Mouse (Mus musculus) retina, embryonic 14.5 days (tissue): ENCODE measurements around the gene Shroom3.

Experiments used
- DNase-seq: peaks from one replicate; pipeline ENCODE4 v3.0.0-alpha.2; 2015; ENCODE audit warnings: low spot score

Gene Shroom3

GRCm38 (mm10) chr5:92751488-92751887 lies 68.3 kb downstream of the Shroom3 start:
- DNase-seq = no peak

GRCm38 (mm10) chr5:92755241-92755775 lies 72.1 kb downstream of the Shroom3 start:
- no peak for DNase-seq

DNA sequence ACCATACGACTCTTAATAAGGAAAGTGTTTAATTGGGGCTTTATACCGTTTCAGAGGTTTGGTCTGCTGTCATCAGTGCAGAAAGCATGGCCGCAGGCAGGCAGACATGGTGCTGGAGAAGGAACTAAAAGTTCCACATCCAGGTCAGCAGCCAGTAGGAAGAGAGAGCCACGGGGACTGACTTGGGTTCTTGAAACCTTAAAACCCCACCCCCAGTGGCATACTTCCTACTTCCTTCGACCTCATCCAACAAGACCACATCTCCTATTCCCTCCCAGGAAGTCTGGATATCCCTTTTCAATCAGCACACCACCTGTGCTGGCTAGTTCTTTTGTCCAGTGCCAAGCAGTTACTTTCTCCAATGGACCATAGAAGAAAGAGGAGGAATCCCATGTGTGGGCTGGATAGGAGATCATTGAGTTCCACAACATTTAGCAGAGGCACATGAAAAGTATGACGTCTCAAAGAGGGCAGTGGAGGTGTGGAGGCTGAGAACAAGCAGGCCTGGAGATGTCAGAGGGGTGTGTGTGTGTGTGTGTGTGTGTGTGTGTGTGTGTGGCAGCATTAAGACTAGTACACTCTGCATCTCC lies 76.0 kb downstream of the Shroom3 start:
- DNase-seq = no peak

DNA sequence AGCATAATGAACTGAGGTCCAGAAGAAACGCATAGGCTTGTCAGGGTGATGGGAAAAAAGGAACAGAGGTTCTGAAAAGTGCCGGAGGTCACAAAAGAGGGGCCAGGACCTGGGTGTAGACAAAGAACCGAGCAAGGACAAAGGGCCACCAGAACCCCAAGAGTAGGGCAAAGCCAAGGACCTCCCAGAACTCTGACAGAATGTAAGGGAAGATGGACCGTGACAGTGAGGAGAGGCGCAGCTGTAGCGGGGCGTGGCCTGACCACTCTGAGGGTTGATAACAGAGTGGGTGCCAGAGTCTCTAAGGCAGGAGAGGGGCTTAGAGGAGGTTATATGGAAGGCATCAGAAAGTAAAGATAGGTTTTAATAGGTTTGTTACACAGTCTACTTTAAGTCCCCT lies 77.3 kb downstream of the Shroom3 start:
- DNase-seq = no peak

GRCm38 (mm10) chr5:92761615-92762353 lies 78.5 kb downstream of the Shroom3 start:
- DNase-seq = no peak

DNA sequence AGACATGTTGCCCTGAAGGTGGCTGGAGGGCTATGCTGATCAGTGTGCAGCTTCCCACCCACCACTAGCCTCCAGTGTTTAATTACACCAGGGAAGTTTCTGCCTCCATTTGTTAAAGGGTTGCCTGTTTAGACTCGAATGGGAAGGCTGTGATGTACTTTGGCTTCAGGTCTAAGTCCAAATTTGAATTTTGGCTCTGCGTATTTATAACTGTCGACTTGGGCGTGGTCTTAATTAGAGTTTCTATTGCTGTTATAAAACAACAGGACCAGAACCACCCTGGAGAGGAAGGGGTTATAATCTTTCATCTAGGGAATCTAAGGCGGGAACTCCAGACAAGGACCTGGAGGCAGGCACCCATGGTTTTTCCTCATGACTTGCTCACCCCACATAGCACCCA lies 79.2 kb downstream of the Shroom3 start:
- DNase-seq = no peak

DNA sequence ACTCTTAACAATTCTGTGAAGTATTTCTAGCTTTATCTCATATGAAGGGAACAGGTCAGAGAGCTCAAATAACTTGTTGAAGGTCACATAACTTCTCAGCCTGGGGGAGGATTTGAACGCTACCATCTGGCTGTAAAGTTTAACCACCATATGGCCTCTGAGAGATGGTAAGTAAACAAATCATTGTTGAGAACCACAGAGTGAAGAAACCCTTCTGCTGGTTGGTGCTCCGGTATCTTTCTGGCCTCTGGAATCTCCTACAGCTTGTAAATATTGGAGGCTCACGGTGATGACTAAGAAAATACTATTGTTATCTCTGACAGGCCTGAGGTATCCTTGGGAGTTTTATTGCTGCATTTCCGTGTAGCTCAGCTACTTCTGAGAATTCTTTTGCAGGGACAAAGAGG lies 80.3 kb downstream of the Shroom3 start:
- no peak for DNase-seq

GRCm38 (mm10) chr5:92766301-92766700 lies 83.1 kb downstream of the Shroom3 start:
- no peak for DNase-seq

- peak; percentile 13 for DNase-seq
Measured at GRCm38 (mm10) chr5:92767194-92767777, 84.1 kb downstream of the Shroom3 start.

DNA sequence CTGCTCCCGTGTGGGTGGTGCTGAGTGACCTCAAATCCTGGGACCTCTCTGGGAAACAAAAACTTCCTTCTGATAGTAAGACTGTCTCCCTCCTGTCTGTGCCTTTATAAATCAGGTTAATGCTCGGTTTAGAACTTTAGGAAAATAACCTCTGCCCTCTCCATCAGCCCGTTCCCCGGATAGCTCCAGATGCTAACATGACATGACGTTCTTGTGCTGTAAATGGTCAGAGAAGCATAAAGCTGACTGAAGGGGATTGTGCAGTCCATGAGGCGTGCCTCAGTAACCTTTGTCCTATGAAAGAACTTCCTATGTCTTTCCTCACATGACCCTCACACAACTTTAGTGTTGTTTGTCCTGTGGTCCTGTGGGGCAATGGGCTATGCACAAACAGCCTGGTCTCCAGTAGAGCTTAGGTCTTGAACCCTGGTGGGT lies 84.6 kb downstream of the Shroom3 start:
- DNase-seq = peak; percentile 21

- DNase-seq = no peak
Measured at GRCm38 (mm10) chr5:92773821-92774220, 90.6 kb downstream of the Shroom3 start.

- no peak for DNase-seq
Measured at GRCm38 (mm10) chr5:92774419-92774818, 91.2 kb downstream of the Shroom3 start.

DNA sequence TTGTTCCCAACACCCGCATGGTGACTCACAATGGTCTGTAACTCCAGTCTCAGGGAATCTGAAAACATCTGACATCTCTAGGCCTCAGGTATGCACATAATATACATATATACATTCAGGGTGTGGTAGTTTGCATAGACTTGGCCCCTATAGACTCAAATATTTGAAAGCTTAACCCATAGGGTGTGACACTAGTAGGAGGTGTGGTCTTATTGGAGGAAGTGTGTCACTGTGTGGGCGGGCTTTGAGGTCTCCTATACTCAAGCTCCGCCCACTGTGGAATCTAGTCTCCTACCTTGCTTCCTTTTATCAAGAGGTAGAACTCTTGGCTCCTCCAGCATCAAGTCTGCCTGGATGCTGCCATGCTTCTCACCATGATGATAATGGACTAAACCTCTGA lies 91.7 kb downstream of the Shroom3 start:
- DNase-seq = no peak

DNA sequence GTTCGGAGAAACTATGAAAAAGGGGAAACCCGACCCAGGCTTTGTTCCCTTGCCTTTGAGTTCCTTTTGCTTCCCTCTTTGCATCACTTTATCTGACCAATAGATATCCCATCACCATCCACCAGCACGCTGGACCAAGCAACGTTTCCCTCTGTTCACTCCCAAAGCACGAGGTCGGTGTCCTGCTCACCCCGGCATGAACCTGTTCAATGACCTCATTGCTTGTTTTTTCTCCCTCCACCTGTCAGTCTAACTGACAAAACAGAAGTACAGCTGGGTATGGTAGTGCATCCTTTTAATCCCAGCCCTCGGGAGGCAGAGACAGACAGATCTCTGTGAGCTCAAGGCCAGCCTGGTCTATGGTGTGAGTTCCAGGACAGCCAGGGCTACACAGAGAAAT lies 95.2 kb downstream of the Shroom3 start:
- DNase-seq = no peak

DNA sequence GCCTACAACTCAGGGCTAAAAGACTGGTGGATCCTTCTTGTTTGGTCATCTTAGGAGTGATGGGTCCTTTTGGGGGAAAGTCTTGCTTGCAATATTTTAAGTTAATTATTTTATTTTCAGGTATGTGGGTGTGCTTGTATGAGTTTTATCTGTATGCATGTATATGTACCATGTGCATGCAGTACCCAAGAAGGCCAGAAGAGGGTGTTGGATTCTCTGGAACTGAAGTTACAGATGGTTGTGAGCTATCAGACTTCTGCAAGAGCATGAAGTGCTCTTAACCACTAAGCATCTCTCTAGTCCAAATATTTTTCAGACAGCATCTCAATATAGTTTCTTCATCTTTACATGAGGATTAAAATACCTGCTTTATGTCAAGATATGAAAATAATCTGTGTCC lies 97.8 kb downstream of the Shroom3 start:
- DNase-seq = no peak

- DNase-seq = peak; percentile 32
Measured at GRCm38 (mm10) chr5:92784037-92784860, 101.0 kb downstream of the Shroom3 start.

GRCm38 (mm10) chr5:92785870-92786436 lies 102.7 kb downstream of the Shroom3 start:
- no peak for DNase-seq

GRCm38 (mm10) chr5:92788990-92789389 lies 105.8 kb downstream of the Shroom3 start:
- DNase-seq = no peak

DNA sequence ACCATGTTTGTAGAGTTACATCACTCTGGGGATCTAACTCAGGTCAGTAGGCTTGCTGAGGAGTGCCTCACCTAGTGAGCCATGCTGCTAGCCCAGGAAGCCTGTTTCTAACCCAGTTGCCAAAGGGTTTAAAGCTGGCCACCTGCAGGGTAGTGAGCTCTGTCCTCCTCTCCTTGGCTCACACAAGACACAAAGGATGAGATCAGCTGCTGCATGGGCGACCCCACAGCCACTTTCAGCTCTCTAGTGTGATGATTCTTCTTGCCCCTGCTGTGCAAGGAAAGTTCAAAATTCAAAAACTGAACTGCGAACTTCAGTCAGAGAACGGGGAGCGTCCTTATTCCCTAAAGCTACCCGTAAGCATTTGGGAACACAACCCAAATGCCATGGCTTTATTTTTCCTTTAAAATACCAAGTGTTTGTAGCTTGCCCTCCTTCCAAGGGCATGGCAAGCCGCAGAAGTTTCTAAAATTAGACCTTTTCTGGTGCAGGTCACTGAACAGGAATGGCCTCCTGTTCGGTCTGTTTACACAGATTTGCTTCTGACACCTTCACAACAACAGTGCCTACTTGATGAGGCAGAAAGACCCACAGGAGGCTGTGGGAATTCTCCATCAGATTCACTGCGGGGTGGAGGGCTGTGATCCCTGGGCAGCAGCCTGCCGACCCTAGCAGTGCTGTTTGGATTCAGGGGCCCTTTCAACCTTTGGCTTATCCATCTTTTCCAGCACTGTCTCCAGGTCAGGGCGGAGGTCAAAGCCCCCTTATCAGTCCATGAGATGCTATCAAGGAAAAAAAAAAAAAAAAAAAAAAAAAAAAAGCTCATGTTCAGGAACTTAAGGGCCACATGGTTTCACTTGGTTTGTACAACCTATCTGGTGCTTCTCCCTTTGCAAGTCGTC lies 113.1 kb downstream of the Shroom3 start:
- peak; percentile 71 for DNase-seq

DNA sequence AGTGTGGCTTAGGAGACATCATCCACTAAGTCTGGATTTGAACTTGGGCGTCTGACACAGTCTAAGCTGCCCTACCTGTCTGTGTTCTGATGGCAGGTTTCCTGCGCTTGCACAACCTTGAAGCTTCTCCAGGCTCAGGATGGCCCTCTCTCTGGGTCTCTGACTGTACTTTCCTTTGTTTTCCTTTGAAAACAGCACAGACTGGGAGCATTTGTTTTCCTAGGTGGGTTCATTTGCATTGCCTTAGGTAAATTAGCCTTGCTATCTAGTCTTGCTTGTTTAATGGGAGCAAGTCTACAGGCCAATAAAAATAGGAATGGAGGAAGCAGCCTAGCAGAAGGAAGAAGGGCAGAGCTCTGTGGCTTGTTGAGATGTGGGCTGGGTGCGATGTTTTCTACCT lies 114.7 kb downstream of the Shroom3 start:
- DNase-seq = no peak

DNA sequence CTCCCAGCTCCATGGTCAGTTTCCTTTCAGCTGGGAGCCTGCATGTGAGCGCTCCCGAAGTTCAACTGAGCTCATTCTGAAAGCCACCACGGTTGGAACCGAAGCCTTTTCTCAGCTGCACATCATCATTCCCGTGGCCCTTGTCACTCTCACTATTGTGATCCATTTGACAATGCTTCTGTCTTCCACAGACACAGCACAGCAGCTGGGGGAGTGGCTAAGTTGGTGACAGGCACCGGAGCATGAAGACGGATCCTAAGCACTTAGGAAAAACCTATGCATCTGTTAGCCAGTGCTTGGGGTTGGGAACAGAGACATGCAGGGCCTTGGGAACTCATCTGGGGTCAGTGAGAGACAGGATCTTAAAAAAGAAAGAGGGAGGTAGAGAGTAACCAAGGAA lies 121.1 kb downstream of the Shroom3 start:
- DNase-seq = peak; percentile 51
